Mouse (Mus musculus): ENCODE measurements at regions not wholly inside any gene's neighbourhood (a gene's known extent, or its start where the extent isn't known, plus 50 kb on each side); places are given as distances from the start of the nearest gene placed in this dataset.

DNA sequence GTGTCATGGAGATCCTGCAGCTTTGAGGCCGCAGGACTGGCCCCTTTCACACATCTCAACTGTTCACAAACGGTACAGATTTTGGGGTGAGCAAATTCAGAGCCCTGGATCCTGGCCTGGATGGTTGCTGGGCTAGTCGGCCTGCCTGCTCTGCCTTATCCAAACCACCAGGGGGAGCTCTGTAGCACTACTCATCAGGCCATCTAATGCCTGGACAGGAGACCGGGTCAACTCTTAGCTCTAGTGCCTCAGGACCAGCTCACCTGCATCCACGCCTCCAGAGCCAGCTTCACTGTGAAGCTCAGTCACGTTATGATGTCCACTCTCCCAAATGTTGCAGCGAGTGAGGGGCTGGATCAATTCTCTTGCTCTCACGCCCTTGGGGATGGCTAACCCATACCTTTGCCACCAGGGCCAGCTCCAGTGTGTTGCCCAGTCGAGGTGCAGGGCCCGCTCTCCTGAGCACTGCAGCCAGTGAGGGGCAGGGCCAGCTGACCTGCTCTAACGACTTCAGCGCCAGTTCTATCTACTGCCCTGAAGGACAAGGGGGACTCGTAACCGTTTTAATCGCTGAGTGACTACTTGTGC is 206.8 kb downstream of the Etnk1 start:
- Histone ChIP-seq H3K4me3 (ENCODE audit: insufficient read depth, poor library complexity, severe bottlenecking) (no peak overlapping the region), H3K36me3 (ENCODE audit: control insufficient read depth, insufficient read depth) (no peaks in the 10 kb centered on the region), H3K79me3 (ENCODE audit: low read depth) (no peaks in the 10 kb centered on the region), H3K27me3 (ENCODE audit: control insufficient read depth, insufficient read depth, insufficient read length) (no peaks in the 10 kb centered on the region), H3K79me2 (ENCODE audit: control insufficient read depth, insufficient read depth) (no peaks in the 10 kb centered on the region), H3ac (ENCODE audit: control insufficient read depth, insufficient read length, low read depth) (no peak overlapping the region)
- TF ChIP-seq USF1 (IDR thresholded peaks at IDR 0.05; ENCODE audit: low read depth), result no peak
- TF ChIP-seq CTCF (IDR thresholded peaks at IDR 0.05; ENCODE audit: control insufficient read depth, insufficient read depth, insufficient read length), result peak; percentile 49
- no peak for TF ChIP-seq MYOG (IDR thresholded peaks at IDR 0.05; ENCODE audit: control insufficient read depth, extremely low read depth, insufficient read length)
- no peak for TF ChIP-seq MAX (IDR thresholded peaks at IDR 0.05)
- TF ChIP-seq CEBPB (IDR thresholded peaks at IDR 0.05; ENCODE audit: low read depth), result no peak
- no peak for TF ChIP-seq MYOD1 (IDR thresholded peaks at IDR 0.05; ENCODE audit: control insufficient read depth, insufficient read length, low read depth)
- TF ChIP-seq FOSL1 (IDR thresholded peaks at IDR 0.05; ENCODE audit: insufficient read depth, low read length, poor library complexity, severe bottlenecking), result no peak

DNA sequence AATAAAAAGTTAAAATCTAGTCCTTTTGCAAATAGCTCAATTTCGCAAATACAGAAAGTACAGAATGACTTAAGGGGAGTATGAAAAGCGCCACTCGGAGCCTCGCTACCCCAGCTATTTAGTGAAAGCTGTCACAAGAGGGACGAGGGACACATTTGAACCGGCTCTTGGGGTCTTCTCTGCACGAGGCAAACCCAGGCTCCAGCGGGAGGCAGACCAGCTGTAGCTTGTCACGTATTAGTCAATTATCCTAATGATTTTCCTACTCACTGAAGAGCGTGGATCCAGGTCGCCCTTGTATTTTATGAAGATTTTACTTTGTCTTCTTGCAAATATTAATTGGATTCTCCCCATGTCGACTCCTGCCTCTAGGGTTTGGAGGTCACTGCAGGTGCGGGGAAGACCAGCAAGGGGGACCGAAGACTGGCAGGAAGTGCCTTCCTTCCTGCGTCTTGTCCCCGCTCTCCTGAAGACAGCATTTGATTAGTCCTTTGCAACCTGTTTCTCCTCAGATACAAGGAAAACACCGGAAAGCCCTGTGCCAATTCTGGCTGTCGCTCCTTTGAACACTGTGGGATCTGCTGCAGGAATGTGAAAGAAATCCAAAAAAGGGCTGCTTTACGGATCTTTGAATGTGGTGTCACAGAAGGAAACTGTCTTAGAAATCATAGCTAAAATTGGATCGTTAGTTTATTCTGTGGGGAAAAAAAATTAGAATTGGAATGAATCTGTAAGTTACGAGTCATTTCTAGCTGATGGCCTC is 209.1 kb downstream of the Etnk1 start:
- TF ChIP-seq FOSL1 (IDR thresholded peaks at IDR 0.05; ENCODE audit: insufficient read depth, low read length, poor library complexity, severe bottlenecking) (no peak), MAX (IDR thresholded peaks at IDR 0.05) (no peak), MYOD1 (IDR thresholded peaks at IDR 0.05; ENCODE audit: control insufficient read depth, insufficient read length, low read depth) (no peak), MYOG (IDR thresholded peaks at IDR 0.05; ENCODE audit: control insufficient read depth, extremely low read depth, insufficient read length) (no peak), CEBPB (IDR thresholded peaks at IDR 0.05; ENCODE audit: low read depth) (no peak), USF1 (IDR thresholded peaks at IDR 0.05; ENCODE audit: low read depth) (no peak)
- Histone ChIP-seq H3K27me3 (ENCODE audit: control insufficient read depth, insufficient read depth, insufficient read length) (no peaks in the 10 kb centered on the region), H3ac (ENCODE audit: control insufficient read depth, insufficient read length, low read depth) (no peak overlapping the region), H3K4me3 (ENCODE audit: insufficient read depth, poor library complexity, severe bottlenecking) (no peak overlapping the region), H3K79me2 (ENCODE audit: control insufficient read depth, insufficient read depth) (no peaks in the 10 kb centered on the region), H3K36me3 (ENCODE audit: control insufficient read depth, insufficient read depth) (no peaks in the 10 kb centered on the region), H3K79me3 (ENCODE audit: low read depth) (no peaks in the 10 kb centered on the region)

DNA sequence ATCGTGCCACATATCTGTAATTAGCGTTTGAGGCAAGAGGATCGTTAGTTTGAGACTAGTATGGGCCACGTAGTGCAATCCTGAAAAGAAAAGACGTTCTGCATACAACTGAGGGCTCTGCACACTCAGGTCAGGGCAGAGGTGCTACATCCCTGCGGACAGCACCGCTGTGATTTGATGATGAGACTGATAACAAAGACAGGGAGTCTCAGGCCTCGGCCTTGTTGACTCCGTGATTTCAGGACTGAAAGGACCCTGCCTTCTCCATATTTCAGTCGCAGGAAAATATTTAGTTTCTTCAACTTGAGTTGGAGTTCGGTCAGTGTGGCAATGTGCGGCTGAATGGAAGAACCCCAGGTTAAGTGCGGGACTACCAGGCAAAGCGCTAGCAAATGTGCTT is 210.1 kb downstream of the Etnk1 start:
- Histone ChIP-seq H3ac (ENCODE audit: control insufficient read depth, insufficient read length, low read depth) (no peak overlapping the region), H3K79me2 (ENCODE audit: control insufficient read depth, insufficient read depth) (no peaks in the 10 kb centered on the region), H3K36me3 (ENCODE audit: control insufficient read depth, insufficient read depth) (no peaks in the 10 kb centered on the region), H3K27me3 (ENCODE audit: control insufficient read depth, insufficient read depth, insufficient read length) (no peaks in the 10 kb centered on the region), H3K4me3 (ENCODE audit: insufficient read depth, poor library complexity, severe bottlenecking) (no peak overlapping the region), H3K79me3 (ENCODE audit: low read depth) (no peaks in the 10 kb centered on the region)
- TF ChIP-seq FOSL1 (IDR thresholded peaks at IDR 0.05; ENCODE audit: insufficient read depth, low read length, poor library complexity, severe bottlenecking) (no peak), CEBPB (IDR thresholded peaks at IDR 0.05; ENCODE audit: low read depth) (no peak), MAX (IDR thresholded peaks at IDR 0.05) (no peak), MYOD1 (IDR thresholded peaks at IDR 0.05; ENCODE audit: control insufficient read depth, insufficient read length, low read depth) (no peak), CTCF (IDR thresholded peaks at IDR 0.05; ENCODE audit: control insufficient read depth, insufficient read depth, insufficient read length) (no peak), MYOG (IDR thresholded peaks at IDR 0.05; ENCODE audit: control insufficient read depth, extremely low read depth, insufficient read length) (no peak), USF1 (IDR thresholded peaks at IDR 0.05; ENCODE audit: low read depth) (no peak)

- Histone ChIP-seq H3K4me3 (ENCODE audit: insufficient read depth, poor library complexity, severe bottlenecking) (no peak overlapping the region), H3ac (ENCODE audit: control insufficient read depth, insufficient read length, low read depth) (no peak overlapping the region), H3K79me3 (ENCODE audit: low read depth) (no peaks in the 10 kb centered on the region), H3K27me3 (ENCODE audit: control insufficient read depth, insufficient read depth, insufficient read length) (no peaks in the 10 kb centered on the region), H3K79me2 (ENCODE audit: control insufficient read depth, insufficient read depth) (no peaks in the 10 kb centered on the region), H3K36me3 (ENCODE audit: control insufficient read depth, insufficient read depth) (no peaks in the 10 kb centered on the region)
- no peak for TF ChIP-seq MAX (IDR thresholded peaks at IDR 0.05)
- no peak for TF ChIP-seq MYOD1 (IDR thresholded peaks at IDR 0.05; ENCODE audit: control insufficient read depth, insufficient read length, low read depth)
- no peak for TF ChIP-seq CTCF (IDR thresholded peaks at IDR 0.05; ENCODE audit: control insufficient read depth, insufficient read depth, insufficient read length)
- TF ChIP-seq MYOG (IDR thresholded peaks at IDR 0.05; ENCODE audit: control insufficient read depth, extremely low read depth, insufficient read length), result no peak
- TF ChIP-seq CEBPB (IDR thresholded peaks at IDR 0.05; ENCODE audit: low read depth), result no peak
- TF ChIP-seq USF1 (IDR thresholded peaks at IDR 0.05; ENCODE audit: low read depth), result no peak
- no peak for TF ChIP-seq FOSL1 (IDR thresholded peaks at IDR 0.05; ENCODE audit: insufficient read depth, low read length, poor library complexity, severe bottlenecking)
Measured at GRCm38 (mm10) chr6:143378126-143378525, 211.1 kb downstream of the Etnk1 start.

DNA sequence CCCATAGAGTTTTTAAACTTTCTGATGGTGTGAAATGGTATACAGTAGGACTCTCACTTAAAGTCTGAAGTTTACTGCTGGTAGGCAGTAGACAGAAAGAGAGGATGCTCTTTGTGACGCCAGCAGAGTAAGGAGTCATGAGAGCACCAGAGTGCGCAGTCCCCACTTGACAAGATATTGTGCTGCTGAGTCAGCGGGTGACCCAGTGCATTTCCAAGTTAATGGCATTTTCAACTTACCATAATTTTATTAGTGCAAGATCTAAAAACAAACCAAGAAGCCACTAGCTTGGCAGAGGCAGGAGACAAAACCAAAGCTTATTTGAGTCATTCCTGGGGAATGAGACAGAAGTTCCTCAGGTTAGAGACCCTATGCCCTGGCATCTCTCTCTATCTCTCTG is 213.5 kb downstream of the Etnk1 start:
- Histone ChIP-seq H3K79me3 (ENCODE audit: low read depth) (no peaks in the 10 kb centered on the region), H3K36me3 (ENCODE audit: control insufficient read depth, insufficient read depth) (no peaks in the 10 kb centered on the region), H3ac (ENCODE audit: control insufficient read depth, insufficient read length, low read depth) (no peak overlapping the region), H3K4me3 (ENCODE audit: insufficient read depth, poor library complexity, severe bottlenecking) (no peak overlapping the region), H3K27me3 (ENCODE audit: control insufficient read depth, insufficient read depth, insufficient read length) (no peaks in the 10 kb centered on the region), H3K79me2 (ENCODE audit: control insufficient read depth, insufficient read depth) (no peaks in the 10 kb centered on the region)
- TF ChIP-seq USF1 (IDR thresholded peaks at IDR 0.05; ENCODE audit: low read depth) (no peak), CEBPB (IDR thresholded peaks at IDR 0.05; ENCODE audit: low read depth) (no peak), FOSL1 (IDR thresholded peaks at IDR 0.05; ENCODE audit: insufficient read depth, low read length, poor library complexity, severe bottlenecking) (no peak), MYOD1 (IDR thresholded peaks at IDR 0.05; ENCODE audit: control insufficient read depth, insufficient read length, low read depth) (no peak), CTCF (IDR thresholded peaks at IDR 0.05; ENCODE audit: control insufficient read depth, insufficient read depth, insufficient read length) (no peak), MYOG (IDR thresholded peaks at IDR 0.05; ENCODE audit: control insufficient read depth, extremely low read depth, insufficient read length) (no peak), MAX (IDR thresholded peaks at IDR 0.05) (no peak)
